Mouse (Mus musculus) liver, adult (tissue): ENCODE data around the gene Itga4.

Experiments used
- GATA4 ChIP-seq: IDR thresholded peaks from 2 replicates; pipeline ENCODE4 v1.6.1; 2014; ENCODE audit warnings: mild to moderate bottlenecking, low read length; ENCODE audit not compliant: insufficient replicate concordance

The Itga4 gene

DNA sequence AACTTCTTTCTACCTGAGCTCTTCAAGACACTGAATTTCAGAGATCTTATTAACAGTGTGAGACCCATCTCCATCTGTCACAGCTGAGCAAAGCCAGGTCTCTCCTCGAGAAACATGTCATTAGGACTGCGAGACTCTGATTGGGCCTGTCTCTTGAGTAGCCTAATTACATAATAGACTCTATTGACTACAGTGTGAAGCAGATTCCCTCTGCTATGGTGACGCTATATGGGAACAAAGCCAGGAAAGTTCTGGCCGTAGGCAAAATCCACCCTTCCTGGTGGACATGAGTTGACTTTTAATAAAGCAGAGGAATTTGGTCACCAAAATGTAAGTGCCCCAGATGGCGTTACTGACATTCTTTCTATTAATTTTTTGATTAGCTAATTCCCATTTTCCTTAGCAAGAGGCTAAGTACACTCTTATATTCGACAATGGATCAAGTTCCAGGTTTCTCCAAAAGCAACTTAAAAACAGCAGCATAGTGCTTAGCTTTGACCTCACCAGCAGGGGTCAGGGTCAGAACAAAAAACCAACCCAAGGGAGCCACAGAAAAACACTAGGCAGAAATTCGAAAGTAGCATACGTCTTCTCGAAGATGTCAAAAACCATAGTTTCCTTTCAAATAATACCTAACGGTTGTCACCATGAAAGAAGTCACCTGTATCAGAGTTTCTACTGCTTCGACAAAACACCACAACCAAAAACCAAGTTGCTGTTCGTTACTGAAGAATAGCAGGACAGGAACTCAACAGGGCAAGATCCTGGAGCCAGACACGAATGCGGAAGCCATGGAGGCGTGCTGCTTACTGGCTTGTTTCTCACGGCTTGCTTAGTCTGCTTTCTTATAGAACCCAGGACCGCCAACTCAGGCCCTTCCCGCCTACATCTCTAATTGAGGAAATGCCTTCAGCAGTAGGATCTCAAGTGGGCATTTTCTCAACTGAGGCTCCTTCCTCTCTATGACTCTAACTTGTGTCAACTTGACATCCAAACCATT is 112.5 kb downstream of the Itga4 start:
- no peak for TF ChIP-seq GATA4

DNA sequence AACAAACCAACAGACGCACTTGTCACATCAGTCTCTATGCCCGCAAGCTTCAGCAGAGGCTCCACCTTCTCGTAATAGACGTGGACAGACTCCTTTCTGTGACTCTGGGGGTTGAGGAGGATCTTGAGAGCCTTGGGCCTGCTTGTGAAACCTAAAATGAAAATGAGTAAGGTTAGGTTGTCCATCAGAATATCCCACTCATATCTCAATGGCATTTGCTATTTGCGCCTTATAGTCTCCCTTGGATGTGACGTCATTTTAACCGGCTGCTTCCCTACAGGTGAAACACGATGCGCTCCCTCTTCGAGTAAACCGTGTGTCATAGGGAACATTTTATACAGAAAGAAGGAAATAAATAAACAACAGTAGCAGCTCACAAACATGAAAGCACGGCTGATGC is 113.4 kb downstream of the Itga4 start:
- TF ChIP-seq GATA4: no peak

DNA sequence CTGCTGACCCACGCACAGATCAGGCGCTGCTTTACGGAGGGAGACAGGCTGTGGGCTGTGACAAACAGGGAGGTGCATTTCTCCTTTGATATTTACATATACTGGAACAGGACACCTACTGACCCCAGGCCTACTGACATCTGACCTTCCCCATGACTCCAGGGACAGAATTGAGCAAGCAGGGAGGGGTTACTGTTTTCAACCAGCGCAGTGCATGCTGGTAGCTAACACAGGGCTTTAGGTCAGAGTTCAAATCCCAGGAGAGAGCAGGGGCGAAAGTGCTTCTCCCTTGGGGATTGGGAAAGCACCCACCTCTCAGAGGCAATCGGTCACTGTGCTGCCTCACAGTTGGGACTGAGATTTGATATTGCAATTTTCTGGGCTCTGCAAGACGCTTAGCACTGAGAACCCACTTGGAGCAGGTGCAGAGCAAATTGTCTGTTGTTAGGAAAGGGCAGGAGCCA is 113.9 kb downstream of the Itga4 start:
- TF ChIP-seq GATA4: no peak

- no peak for TF ChIP-seq GATA4
These were observed 114.7 kb downstream of the Itga4 start for GRCm38 (mm10) chr2:79369905-79370304.

- no peak for TF ChIP-seq GATA4
These were observed 115.6 kb downstream of the Itga4 start for GRCm38 (mm10) chr2:79370711-79371312.

DNA sequence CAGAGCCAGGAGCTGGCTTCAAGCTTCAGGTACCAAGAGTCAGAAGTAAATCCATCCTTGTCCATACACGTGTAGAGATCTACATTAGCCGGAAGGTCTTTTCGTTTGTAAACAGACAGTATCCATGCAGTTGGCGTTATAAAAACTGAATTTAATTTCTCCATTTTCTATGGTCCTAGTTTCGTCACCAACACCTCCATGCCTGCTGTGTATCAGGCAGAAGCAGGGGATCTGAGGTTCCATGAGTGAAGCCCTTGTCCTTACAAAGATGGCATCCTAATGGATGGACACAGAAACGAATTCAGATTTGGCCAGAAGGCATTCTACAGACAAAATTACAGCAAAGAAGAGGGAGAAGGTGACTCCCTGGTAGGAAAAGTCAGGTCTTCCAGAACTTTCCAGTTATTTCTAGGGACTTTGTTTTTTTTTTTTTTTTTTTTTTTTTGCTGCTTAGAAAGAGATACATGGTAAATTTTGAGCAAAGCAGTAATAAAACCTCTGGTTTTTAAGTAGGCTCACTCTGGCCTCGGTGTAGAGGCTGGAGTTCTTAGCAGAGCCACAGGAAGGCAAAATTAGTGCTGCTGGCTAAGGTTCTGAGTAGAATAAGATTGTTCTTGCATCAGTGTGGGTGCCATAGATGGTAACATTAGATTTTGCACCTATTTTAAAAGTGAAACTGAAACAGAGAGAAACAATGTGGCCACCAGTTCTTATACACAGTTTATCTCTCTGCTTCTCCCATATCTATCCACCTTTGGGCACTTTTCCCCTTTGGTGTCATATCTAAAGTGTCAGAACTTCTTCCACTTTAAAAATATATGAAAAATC is 116.3 kb downstream of the Itga4 start:
- TF ChIP-seq GATA4: no peak

- no peak for TF ChIP-seq GATA4
These were observed 116.9 kb downstream of the Itga4 start for GRCm38 (mm10) chr2:79372154-79372467.

GRCm38 (mm10) chr2:79372486-79373200 is 117.4 kb downstream of the Itga4 start:
- TF ChIP-seq GATA4: 0 out of 2 replicates have a peak, but pooled peaks have one; percentile 23

- no peak for TF ChIP-seq GATA4
These were observed 123.3 kb downstream of the Itga4 start for GRCm38 (mm10) chr2:79378346-79379086.

GRCm38 (mm10) chr2:79379087-79380041 is 124.1 kb downstream of the Itga4 start:
- TF ChIP-seq GATA4: no peak
